Mouse (Mus musculus) mature B cell (primary cell): Measurements from ENCODE around the gene Siglec1.
"Not testable (repeated sequence)": the region's sequence is repeated elsewhere in the genome, so short reads cannot be mapped to it uniquely, and the experiment has no call there.

Source experiments
- in situ Hi-C: fragments of 300-500 bp; cut with MboI; formaldehyde crosslinking; loops from 2 replicates; pipeline ENCODE4 v1.14.3; 2019

Gene Siglec1

DNA sequence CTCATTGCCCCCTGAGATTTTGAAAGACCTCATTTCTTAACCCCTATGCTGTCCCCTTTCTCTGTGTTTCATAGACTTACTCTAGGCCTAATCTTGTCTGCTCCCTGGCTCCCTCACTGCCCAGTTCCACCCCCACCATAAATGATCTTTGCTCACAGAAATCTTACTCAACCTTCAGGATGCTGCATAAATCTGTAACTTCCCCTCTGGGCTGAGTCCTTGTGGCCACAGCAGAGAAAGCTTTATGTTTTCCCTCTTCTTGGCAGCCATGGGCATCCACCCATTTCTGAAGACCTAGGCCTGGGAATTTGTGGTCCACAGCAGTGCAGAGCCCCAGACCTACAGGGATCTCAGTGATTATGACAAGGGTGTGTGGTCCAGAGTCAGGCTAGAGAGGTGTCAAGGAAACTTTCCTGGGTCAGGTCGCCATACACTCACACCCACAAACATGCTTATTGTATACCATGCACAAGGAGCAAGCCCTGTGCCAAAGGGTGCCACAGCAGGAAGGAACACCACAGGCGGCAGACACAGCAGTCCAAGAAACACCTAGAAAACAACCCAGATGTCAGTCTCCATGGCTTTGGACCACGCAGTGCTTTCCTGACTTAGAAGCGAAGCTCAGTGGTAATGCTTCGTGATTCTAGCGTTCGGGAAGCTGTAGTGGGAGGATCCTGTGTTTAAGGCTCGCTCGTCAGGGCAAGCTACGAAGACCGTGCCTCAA, at the start of gene Siglec1:
Siglec1 (minus strand) TSS at position 99 of the 724 bp plus-strand sequence.
- in situ Hi-C loops = no loop called here

DNA sequence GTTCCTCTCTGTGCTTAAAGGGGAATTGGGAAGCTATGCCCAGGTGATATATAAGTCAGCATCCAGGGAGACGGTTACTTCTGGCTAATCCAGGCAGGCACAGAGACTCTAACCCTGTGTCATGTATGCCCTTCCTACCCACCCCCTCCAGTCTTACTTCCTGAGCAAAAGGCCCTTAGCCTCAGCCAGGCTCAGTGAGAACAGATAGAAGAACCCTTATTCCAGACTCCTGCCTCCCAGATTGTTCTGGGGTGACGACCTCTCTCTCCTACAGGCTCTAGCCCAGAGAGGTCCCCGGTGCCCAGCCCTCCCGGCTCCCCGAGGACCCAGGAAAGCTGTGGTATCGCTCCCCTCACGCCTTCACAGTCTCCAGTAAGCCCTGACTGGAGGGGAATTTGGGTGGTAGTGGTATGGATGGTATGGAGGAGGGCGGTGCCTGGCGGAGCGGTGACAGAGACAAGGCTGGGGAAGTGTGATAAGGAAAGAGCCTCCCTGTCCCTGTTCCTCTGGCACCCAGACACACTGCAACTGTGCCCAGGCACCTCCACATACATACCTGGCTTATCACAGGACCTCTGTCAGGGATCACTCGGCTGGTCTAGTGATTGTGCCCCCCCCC, 49.1 kb upstream of the Siglec1 start:
- in situ Hi-C loops = no loop called here

DNA sequence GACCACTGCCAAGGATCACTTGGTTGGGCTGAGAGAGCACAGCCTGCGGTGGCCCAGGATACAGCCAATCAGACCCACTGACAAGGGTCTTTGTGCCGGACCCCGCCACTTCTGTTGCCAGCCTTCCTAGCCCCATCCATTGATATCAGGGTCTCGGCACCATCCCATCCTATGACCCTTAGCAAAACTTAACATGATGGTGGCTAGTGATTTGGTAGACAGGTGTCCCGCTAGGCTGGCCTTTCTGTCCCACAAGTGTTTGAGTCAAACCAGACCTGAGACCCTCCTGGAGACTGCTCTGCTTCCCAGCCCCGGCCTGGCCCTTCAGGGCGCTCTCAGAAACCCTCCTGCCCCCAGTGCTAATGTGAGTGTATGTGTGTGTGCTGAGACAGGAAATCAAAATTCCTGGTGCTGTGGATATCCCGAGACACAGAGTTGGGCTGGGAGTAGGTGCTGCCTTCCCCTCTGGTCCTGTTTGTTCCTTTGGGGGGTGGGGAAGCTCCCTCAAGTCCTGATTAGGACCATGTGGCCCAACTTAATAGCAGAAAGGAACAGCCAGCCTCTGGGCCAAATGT, 48.3 kb upstream of the Siglec1 start:
- in situ Hi-C loops = no loop called here

DNA sequence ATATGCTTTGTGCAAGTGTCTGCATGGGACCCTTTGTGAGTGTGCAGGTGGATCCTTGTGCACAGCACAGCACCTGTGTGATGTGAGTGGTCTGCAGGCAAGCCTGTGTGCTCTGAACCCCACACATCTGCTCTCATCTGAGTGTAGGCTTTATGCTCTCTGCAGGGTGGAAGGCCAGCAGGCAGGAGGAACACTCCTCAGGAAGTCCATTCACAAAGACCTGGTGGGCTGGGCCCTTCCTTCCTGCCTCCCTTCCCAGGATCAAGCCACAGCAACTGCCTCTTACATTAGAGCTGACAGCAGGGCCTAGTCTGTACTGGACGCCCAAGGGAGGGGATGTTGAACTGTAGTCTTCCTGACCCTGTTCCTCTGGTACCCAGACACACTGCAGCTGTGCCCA, 47.8 kb upstream of the Siglec1 start:
- in situ Hi-C loops = no loop called here

DNA sequence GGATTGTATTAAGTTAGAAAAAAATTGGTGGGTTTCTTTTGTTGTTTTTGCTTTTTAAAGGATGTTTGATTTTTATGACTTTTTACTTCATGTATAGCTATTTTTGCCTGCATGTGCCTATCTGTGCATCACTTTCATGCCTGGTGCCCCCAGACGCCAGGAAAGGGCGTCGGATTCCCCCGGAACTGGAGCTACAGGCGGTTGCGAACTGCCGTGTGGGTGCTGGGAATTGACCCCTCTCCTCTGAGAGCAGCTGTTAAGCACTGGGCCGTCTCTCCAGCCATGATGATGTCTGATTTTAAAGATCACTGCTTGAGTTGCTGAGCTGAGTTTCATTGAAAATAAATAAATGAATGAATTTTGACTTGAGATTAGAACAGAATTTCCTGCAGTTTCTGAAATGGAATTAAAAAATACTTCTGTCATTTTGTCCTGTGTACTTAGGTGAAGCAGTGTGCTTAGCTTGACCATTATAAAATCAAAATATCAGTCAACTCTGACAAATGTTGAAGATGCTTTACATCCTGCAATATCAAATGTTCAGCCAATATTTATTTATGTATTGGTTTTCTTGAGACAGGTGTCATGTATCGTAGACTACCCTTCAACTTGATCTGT, 46.5 kb upstream of the Siglec1 start, which contains the start of gene Gm11037:
Gm11037 (plus strand) TSS at position 568 of the 618 bp plus-strand sequence.
- in situ Hi-C loops = no loop called here

DNA sequence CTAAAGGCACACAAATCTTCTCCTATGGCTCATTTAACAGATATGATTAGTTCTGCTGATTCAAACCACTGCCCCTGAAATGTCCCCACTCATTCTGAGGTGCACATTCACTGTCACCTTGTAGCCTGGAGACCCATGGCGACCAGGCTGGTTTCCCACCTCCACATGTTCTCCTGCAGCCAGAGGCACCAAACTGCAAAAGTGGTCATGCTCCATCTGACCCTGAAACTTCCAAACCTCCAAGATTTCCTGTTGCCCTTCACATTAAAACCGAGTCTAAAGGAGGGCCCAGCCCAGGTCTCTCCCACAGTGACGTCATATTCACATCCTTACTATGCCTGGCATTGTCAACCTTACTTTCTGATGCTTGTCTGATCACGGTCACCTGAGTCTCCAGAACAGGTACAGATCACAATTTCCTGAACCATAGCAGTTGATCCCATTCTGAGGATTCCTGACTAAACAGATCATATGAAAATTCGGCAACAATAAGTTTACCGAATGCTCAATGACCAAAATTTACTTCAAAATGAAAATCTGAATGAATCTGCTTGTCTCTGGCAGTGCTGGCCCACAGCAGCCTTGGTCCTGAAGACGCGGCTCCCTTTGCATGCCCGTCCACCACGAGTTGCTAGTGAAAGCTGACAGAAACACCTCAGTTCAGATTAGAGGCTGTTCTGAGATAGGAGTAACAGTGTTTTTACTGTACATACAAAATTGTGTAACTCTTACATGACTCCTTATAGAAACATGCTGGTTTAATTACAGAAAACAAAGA, 45.7 kb upstream of the Siglec1 start:
- in situ Hi-C loops = no loop called here

DNA sequence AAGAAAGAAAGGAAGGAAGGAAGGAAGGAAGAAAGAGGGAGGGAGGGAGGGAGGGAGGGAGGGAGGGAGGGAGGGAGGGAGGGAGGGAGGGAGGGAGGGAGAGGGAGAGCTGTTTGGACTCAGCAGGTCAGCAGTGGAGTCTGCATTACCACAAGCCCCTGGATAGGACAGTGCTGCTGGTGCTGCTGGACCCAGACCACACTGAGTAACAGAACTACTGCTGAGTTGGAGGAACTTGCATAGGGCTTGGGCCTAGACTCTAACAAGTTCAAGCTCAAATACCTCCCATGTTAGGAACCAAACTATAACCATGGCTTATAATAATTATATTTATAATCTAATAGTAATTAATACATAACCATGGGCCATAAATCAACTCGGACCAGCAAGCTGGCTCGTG, 44.3 kb upstream of the Siglec1 start:
- in situ Hi-C loops = no loop called here

DNA sequence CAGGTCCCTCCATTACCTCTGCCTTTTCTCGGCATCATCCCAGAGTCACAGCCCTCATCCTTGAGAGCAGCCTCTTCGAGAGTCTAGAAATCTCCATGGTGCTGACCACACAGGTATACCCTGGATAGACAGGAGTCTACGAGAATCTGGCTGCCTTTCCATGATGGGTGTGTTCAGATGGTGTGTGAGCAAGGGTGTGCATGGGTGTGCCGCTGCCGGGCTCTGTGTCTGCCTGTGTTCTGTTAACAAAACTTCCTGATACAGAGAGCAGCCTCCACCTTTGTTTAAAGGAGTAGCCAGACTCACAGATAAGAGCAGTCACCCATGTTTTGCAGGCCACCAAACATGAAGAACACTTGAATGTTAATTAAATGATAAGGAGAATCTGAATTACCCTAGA, 43.3 kb upstream of the Siglec1 start:
- in situ Hi-C loops = no loop called here

DNA sequence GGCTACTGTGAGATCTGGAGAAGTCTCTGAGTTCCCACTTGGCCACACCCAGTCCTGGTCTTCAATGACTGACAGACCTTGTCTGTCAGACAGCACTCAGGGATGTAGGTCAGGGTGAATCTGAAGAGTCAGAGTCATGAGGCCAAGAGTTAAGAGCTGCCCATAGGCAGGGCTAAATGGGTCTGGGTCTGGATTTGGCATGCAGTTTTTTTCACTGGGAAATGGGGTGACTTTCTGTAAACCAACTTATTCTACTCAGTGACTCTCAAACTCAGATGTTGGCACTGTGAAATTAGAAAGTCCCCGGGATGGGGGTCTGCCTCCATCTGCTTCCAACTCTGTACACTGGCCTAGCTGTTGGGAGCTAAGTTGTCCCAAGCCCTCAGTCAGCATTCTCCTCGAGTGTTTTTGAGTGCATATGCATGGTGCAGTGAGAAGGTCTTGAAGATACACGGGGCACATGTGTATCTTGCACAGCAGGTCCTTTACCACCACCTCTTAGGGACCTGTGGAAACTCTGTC, 42.1 kb upstream of the Siglec1 start:
- in situ Hi-C loops = no loop called here

DNA sequence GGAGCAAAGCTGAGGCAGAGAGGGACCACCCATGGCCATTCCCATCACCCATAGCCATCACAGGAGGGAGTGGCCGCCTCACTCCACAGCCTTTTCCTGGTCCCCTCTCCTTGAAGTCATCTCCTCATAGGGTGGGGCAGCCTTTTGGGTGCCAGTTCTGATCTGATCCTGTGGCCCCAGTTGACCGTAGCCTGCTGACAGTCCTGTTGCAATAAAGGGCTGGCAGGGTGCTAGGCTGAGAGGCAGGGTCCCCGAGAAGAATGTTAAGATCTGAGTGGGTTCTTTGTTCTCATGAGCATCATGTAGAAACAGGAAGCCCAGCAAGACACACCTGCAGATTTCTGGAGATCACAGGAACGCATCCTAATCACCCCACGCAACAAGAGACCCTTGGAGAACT, 41.6 kb upstream of the Siglec1 start:
- in situ Hi-C loops = no loop called here

DNA sequence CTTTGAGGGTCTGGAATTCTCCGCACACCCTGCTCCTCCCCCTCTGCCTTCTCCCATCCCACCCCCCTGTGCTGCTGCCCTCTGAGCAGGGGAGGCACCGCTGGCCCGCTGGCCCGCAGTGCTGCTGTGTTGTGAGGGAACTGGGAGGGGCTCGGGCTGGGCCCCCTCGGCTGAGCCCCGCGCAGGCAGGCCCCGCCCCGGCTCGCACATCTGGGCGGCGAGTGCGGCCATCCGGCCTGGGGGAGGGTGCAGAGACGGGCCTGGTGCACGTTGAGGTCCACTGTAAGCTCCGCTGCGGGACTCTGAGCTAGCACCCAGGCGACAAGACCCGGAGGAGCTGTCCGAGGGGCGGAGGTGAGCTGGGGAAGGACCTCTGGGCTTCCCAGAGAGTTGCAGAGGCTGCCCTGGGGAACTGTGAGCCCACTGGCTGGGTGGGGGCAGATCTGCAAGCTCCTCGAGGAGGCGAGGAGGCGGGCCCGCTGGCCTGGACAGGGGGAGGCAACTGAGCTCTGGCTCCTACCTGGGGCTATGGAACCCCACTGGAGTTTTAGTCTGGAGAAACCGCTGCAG, 40.7 kb upstream of the Siglec1 start, which contains the start of gene Hspa12b:
Hspa12b (plus strand) TSS at position 120 of the 570 bp plus-strand sequence.
- in situ Hi-C loops = no loop called here

DNA sequence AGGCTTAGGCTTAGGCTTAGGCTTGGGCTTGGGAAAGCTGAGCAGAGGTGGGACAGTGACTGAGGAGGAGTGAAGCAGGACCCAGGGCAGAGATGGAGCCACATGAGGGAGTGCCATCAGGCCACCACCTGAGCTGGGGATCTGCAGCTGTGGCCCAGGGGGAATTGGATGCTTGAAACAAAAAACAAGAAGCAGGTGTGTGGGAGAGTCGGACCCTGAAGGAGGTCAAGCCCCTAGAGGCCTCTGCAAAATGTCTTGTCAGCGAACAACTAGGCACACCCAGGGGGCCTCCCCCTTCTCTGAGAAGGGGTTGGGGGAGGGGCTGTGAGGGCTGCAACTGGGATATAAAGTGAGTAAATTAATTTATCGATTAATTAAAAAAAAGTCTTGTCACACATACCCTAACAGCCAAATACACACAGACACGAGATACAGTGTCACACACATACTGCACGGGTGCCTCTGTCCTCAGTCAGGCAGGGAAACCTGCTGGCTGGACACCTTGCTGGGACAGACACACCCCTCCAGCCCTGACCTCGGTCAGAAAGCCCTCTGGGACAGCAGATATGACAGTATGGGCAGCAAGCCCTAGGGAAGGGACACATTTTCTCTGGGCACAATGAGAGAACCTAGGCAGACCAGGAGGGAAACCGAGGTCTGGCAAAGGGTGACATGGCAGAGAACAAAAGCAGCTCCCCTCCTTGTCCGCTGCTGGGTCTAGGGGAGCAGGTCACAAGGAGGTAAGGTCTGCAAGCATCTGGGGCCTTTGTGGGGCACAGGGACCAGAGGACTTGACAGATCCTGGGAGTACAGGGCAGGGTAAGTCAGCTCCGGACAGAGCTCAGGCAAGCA, 39.6 kb upstream of the Siglec1 start:
- in situ Hi-C loops = no loop called here

DNA sequence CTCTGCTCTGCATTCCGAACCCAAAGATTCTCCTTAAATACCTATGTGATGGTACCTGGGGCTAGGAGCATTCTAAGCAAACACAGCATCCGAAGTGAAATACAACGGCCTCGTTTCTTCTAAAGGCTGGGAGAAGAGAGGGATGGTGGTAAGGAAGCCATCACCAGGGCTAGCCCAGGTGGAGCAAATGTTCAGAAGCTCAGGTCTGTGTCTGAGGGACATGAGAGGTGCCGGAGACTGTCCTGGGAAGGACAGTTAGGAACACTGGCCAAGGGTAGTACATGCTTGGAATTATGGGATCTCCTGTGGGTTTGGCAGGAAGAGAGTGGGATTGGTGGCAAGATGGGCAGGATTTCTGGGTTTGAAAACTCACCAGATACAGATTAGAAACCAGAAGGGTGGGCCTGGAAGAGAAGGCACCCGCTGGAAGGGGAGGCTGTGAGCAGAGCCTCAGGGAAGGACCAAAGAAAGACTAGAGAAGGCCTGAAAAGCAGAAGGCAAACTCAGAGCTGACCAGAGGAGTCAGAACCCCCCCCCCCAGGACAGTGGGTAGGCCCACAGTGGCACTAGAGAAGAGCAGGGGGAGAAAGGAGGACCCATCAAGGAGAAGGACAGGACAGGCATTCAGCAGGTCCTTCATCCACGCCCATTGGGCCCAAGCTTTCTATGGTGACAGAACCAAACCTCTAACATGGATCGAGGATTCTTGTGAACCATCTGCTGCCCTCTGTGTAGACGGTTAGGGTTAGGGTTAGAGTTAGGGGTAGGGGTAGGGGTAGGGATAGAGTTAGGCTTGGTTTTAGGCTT, 38.8 kb upstream of the Siglec1 start:
- in situ Hi-C loops = no loop called here

DNA sequence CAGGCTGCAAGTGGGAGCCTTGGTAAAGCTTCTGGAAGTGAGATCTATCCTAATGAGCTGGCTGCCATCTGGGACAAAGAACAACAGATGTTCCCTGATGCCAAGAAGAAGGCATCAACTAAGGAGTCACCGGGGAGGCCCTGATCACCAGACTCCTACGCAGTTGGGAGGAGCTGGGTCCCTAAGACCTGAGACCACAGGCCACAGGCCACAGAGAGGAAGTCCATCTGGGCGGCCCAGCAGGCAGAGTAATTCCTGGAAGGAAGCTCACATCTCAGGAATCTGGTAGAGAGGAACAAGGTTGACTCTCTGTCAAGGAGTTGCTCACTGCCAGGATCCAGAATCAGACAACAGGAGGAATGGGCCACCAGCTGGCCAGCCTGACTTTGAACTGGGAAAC, 37.6 kb upstream of the Siglec1 start:
- in situ Hi-C loops = no loop called here

DNA sequence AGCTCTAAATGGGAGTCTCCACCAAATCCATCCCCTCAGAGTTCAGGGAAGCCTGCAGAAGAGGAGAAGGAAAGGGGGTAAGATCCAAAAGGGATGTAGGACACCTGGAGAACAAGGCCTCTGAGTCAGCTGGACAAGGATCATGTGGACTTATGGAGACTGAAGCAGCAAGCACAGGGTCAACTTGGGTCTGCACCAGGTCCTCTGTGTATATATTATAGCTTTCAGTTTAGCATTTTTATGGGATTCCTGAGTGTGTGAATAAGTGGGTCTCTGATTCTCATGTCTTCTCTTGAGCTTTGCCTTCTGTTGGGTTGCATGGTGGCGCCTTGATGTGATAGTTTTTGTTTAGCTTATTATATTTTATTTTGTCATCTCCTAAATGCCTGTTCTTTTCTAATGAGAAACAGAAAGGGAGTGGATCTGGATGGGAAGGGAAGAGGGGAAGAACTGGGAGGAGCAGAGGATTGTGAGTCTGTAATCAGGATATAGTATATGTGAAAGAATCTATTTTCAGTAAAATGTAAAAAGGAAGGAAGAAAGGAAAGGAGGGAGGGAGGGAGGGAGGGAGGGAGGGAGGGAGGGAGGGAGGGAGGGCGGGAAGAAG, 32.5 kb upstream of the Siglec1 start:
- in situ Hi-C loops = no loop called here

DNA sequence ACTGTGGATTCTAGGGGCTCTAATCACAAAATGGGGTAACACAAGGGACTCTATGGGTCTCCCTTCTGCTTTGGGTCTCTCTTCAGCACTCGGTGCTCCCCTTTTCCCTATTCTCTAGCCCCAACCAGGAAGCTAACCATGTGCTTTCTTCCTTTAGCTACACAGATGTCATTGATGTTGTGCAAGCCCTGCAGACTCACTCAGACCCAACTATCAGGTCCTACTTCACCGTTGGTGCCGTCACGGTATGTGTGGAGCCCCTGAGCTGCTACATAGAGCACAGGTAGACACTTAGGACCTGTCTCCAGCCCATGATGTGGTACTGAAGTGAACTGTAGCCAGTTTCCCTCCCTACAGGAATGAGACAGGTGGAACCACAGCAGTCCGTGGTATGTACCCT, 19.4 kb upstream of the Siglec1 start:
- in situ Hi-C loops = no loop called here

DNA sequence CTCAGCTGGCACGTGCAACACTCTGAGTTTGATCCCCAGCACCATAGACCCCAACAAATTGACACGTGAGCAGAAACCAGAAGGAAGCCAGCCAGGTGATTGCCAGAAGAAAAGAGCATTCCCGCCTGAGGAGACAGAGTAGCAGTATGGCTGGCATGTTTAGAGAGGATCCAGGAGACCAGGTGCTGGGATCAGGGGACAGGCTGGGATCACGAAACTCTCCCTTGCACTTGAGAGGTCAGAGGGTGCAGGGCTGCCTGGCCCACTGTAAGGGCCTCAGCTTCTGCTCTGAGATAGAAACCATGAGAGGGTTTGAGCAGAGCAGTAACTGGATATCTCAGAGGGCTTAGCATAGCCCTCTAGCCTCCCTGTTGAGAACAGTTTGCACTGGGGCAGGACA, 18.5 kb upstream of the Siglec1 start:
- in situ Hi-C loops = not testable (repeated sequence)

DNA sequence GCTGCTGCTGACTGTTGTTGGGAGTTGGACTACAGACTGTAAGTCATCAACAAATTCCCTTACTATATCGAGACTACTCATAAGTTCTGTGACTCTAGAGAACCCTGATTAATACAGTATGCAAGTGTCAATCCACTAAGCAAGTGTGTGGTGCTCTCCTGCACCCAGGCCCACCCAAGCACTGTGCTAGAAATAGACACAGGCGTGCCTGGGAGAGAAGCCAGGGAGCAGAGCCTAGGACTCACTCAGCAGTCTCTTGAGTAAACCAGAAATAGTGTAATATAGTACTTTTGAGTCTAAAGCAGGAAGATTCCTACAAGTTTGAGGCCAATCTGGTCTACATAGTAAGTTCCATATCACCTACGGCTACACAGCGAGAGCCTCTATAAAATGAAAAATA, 17.5 kb upstream of the Siglec1 start:
- in situ Hi-C loops = no loop called here

DNA sequence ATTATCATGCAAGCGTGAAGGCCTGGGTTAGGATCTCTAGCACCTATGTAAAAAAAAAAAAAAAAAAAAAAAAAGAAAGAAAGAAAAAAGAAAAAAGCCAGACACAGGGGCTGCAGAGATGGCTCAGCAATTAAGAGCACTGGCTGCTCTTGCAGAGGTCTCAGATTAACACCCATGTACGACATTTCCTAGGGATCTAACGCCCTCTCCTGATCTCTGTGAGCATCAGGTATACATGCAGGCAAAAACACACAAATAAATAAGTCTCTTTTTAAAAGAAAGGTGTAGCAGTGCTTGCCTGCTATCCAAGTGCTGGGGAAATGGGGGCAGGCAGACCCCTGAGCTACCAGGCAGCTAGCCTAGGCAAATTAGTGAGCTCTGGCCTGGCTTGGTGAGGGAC, 15.0 kb upstream of the Siglec1 start:
- in situ Hi-C loops = no loop called here
